Mouse (Mus musculus) adrenal gland, adult 8-10 months (tissue): Measurements from ENCODE around the gene Fam170b. TPM values are rescaled to one million over a fixed set of nuclear protein-coding genes. Genes with fewer than 3 reads are reported as not detected.
A peak's percentile ranks its signal among the peaks of the same experiment; 100 is the strongest.

Experiments used
- DNase-seq: peaks from one replicate; pipeline ENCODE4 v3.0.0; 2022
- total RNA-seq, 4 experiments: library from RNA; stranded (reverse); gene quantifications; 2 replicates each; pipeline ENCODE4 v1.2.4; 2022

Gene Fam170b
- total RNA-seq, 4 experiments from 2014 or later, result 0.13 to 0.28 (median 0.19) TPM

DNA sequence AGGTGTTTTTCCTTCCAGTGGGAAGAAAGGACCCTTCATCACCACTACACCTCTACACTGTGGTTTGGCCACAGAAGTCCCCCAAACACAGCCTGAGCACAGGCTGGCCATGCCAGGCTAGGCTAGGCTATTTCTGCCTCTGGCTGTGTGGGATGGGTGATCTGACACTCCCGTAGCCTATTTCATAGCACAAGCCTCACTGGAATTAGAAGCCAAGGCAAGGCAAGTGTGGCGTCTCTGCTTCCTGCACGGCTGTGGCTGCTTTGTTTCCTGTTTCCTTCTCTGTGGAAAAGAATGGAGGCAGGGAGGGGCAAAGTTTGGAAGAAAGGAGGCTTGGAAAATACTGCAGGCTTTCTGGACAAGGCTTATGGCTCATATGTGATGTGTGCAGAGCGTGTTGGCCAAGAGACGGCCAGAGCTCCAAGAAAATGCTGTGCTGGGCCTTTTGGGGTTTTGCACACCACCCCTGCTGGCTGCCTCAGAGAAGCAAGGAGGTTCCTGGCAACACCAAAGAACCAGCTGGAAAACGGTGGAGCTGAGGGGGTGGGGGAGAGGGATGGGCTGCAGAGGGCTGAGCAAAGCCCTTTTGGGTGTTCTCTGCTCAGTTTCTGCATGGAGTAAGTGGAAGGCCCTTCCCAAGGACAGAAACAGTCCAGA, 5.6 kb upstream of the Fam170b start:
- DNase-seq, result no peak

DNA sequence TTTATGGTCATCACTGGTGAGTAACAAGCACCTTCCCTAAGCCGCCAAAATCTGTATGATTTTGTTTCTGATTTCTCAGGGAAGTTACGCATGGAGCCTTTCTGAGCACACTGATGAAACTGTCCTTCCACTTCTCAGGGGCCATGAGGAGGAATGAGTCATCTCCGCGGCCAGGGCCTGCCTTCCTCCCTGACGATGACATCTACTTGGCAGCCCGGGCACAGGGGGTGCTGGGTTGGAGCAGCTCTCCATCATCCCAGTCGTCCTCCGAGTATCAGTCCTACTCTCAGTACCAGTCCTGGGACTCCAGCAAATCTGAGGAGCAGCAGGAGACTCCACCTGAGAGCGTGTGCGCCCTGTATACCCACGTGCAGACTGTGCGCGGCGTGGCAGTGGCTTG, 1.4 kb downstream of the Fam170b start:
- DNase-seq, result peak; percentile 63

DNA sequence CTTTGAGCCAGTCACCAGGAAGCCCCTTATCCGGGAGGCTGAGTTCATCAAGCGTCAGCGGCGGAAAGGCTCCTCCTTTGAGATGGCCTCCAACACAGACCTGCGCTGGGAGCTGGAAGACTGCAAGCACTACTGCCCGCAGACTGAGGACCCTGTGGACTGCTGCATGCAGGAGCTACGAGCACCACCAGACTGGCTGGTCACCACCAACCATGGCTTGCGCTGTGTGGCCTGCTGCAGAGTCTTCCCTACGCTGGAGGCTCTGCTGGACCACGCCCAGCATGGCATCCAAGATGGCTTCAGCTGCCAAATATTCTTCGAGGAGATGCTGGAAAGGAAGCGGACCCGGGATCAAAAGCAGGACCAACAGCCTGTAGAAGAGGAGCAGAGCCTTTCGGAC, 1.8 kb downstream of the Fam170b start:
- DNase-seq, result no peak

DNA sequence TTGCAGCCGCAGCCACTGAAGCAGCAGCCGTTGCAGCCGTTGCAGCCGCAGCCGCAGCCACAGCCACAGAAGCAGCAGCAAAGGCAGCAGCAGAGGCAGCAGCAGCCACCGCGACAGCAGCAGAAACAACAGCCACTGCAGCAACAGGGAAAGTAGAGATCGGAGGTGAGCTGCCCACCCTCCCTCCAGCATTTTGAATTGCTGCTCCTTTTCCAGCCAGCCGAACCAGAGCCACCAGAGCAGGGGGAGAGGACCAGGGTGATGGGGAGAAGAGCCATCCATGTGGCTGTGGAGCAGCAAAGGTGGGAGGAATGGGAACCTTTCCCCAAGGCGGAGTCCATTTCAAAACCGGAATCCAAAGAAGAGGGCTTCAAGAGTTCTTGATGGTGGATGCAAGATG, 2.4 kb downstream of the Fam170b start:
- no peak for DNase-seq

DNA sequence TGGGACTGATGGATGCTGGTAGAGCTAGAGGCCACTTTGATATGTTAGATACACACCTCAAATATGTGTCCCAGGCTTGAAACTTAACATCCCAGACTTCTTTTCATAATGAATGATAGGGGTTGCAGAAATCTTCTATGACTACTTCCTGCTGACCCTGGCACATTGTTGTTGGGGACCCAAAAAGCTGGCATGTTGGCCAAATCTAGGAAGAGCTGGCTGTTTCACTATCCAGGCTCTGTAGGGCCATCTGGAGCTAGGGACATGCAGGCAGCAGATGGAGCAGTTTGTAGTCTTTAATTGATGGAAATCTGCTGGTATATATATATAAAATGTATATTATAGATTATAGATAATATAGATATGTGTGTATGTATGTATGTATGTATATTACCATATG, 8.3 kb downstream of the Fam170b start:
- no peak for DNase-seq

DNA sequence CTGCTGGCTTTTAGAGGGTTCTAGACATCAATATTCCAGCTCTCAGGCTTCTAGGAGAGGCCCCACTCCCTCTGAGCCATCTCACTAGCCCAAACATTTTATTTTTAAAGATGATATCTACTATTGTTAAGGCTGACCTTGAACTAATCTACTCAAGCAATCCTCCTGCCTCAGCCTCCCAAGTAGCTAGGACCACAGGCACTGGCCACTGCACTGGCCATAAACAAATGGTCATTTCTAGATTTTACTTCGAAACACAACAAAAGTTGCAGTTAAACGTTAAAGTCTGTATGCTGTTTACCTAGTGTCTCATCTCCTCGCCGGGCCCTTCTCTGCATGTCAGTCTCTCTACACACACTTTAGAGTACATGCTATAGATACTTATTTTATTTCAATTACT, 20.3 kb downstream of the Fam170b start:
- no peak for DNase-seq

- DNase-seq, result no peak
Observed at GRCm38 (mm10) chr14:32856246-32856645, 22.5 kb downstream of the Fam170b start.

DNA sequence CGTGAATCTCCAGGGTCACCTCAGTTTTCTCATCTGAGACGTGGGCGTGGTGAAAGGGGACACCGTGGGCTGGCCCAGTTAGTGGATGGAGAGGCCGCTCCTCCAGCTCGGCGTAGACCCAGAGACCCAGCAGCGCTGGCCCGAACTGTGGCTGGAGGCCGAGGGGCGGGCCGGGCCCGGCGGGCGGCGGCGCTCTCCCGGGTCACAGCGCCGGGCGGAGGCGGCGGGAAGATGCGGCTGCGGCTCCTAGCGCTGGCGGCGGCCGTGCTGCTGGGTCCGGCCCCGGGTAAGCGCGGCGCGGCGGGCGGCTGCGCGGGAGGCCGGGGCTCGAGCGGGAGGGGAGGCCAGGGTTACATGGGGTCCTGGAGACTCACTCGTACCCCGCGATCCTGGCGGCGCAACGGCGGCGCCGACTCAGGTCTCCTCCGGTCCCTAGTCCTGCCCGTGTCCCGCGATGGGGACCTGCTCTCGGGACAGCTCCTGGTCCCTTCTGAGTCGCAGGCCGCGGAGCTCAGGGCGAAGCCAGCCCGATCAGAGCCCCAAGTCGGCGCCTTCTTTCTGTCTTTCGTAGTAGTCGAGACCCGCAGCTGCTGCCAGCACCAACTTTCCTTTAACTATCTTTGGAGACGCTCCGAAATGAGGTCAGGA, 23.0 kb downstream of the Fam170b start, which contains the start of gene Vstm4:
TSS of gene Vstm4 (plus strand) at position 76 of the 648 bp plus-strand sequence.
- DNase-seq, result peak; percentile 52

GRCm38 (mm10) chr14:32858361-32858760, 24.6 kb downstream of the Fam170b start:
- no peak for DNase-seq

GRCm38 (mm10) chr14:32858941-32859510, 25.3 kb downstream of the Fam170b start:
- DNase-seq, result no peak

DNA sequence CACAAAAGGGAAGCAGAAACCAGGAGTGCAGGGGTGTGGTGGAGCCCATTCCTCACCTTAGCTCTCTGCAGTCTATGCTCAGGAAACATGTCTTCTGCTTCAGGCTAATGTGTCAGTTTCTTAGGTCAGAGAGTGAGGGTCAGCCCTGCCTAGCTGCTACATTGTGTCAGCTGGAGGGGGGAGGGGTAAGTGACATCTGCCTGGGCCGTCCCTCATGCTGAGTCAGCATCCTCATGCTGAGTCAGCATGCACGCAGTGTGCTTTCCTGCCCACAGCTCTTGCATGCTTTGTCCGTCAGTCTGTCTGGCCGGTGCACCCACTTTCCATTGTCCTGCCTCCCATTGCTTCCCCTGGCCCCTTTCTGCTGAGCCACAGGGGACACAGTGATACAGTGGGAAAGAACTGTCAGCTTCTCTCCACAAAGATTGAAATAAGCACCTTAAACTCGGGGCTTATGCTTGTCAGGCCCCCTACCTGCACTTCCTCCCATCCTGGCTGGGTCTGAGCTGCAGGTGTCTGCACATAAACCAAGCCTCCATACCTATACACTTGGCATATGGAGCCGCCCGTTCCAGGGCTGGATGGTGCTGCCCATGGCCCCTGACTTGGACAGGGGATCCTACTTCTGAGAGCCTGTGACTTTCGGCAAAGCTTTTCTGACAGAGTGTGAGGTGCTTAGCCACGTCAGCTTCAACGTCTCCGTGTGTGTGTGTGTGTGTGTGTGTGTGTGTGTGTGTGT, 26.2 kb downstream of the Fam170b start:
- DNase-seq, result no peak

- DNase-seq, result no peak
Observed at GRCm38 (mm10) chr14:32861149-32861581, 27.4 kb downstream of the Fam170b start.

DNA sequence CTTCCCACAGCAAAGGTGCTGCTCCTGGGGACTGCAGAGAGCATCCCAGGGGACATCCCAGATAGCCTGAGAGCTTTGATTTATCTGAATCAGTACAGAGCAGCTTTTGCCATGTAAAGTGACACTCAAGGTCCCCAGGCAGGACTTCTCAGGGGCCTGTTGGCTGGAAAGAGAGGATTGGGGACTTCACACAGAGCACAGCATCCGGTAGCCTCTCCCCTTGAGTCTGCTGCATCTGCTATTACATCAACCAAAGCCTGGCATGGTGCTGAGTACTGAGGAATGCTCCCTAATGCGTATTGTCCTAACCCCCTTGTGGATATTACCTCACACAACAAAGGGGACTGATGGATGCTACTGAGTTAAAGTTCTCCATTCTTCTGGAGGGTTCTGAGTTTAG, 27.9 kb downstream of the Fam170b start:
- DNase-seq, result no peak

- no peak for DNase-seq
Observed at GRCm38 (mm10) chr14:32865331-32865730, 31.6 kb downstream of the Fam170b start.

DNA sequence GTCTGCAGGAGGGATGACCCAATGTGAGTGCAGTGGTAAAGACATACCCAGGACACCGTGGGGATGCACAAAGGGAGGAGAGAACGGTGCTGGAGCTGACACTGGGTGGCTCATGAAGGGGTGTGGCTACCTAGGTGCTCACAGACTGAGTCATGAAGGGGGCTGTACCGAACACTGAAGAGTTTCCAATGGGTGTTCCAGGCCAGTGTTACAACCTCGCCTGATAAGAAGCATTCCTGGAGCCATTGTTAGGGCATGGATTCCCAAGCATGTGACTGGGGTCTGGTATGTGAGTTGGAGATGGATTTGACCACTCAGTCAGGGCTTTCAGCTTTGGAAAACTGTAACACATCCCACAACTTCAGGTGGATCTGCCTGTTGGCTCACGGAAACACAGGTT, 38.2 kb downstream of the Fam170b start:
- DNase-seq, result no peak

DNA sequence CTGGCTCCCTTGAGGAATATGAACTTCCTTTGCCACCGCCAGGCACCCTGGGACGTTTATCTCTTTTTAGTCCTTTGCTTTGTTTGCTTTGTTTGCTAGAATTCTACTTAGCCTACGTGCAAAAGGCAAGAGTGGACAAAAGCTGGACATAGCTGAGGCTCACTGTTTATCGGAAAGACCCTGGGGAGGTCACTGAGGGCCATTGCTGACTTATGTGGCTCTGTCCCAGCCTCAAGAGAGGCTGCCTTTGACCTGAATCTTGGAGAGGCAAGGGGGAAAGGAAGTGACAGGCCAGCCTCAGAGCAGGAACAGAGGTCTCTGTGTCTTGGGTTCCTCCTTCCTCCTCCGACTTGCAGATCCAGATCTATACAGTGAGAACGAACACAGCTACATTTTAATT, 43.8 kb downstream of the Fam170b start:
- no peak for DNase-seq

DNA sequence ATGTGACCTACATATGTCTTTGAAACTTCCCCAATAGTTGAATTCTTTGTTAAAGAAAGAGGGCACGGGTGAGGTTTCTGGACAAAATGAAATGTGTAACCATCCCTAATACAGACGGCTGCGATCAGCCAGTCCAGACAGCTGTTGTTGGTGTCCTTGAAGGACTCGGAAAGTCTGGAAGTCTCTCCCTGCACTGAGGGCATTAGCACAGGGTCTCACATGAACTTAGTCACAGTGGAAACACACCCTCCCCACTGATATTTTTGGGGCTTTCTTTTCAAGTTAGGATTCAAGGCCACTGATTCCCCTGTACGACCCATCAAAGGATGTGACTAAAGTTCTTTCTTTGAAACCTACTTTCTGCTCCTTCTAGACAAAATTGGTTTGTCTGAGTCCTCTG, 46.6 kb downstream of the Fam170b start:
- no peak for DNase-seq

DNA sequence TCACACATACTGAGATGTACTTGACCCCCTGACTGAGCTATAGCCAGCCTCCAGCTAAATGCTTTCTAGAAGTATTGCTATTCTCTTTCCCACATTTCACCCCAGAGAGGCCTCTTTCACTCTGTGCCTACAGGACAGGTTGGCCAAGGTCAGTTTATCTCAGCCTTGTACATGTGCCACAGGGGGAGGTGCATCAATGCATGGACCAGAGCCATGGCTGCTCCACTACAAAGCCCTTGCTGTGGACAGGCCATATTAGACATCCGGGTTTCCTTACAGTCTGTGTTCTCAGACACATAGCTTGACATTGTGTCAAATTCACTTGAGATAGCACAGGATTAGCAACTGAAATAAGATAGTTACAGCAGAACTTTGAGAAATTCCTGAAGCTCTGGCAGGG, 47.9 kb downstream of the Fam170b start:
- peak; percentile 58 for DNase-seq

Other genes starting within 250 kb of the Fam170b start
- gene Prrxl1, start 234.6 kb upstream of the Fam170b start, total RNA-seq, result 1 to 10 TPM; 2.6 to 5.4 (median 4.2) TPM
- gene 3425401B19Rik, start 148.7 kb upstream of the Fam170b start, total RNA-seq, result under 1 TPM in 1 of 4 experiments, not detected in 3; 0.05 TPM
- gene Tmem273, start 48.0 kb upstream of the Fam170b start, total RNA-seq, result 1 to 10 TPM; 2.0 to 5.7 (median 3.3) TPM
- gene Vstm4, start 22.8 kb downstream of the Fam170b start, total RNA-seq, result 10 to 100 TPM; 15.7 to 22.0 (median 18.1) TPM
- gene Lrrc18, start 157.4 kb downstream of the Fam170b start, total RNA-seq, result 1 to 10 TPM; 1.0 to 1.7 (median 1.3) TPM